ENCODE assay signal across 8 mouse cellular contexts in the genomic region with DNA sequence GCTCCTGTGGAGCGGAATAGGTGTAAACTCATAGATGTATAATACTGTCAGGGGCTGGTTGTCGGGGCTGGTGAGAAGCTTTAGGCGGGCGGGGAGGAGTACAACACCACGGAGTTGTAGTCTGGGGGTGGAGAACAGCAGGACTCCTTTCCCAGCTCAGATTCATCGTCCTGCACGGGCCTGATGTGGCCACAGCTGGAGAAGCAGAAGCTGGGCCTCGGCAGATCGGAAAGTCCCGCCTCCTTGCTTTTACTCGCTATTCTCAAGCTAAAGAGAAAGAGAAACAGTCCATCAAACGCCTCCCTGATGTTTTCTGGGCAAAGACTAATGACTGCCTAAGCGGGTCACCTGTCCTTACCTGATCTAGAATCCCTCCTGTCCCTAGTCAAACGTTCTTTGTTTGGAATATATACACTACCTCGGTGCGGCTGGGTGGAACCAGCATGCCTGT.
DNase-seq lines count a peak whose midpoint lies in the region; ATAC-seq and TF ChIP-seq lines count a peak whose summit lies in the region.

No protein-coding gene starts in this region.

- TF ChIP-seq EP300 in lung, postnatal 0 days (IDR thresholded peaks at IDR 0.05): no peak

- no peaks in the 10 kb centered on the region for H3K36me3 ChIP-seq in lung, postnatal 0 days (ENCODE audit: insufficient read depth, low read length)
- H3K36me3 ChIP-seq in embryonic facial prominence, embryonic 15.5 days: no peaks in the 10 kb centered on the region
- H3K36me3 ChIP-seq in limb, embryonic 13.5 days: no peaks in the 10 kb centered on the region
- no peaks in the 10 kb centered on the region for H3K36me3 ChIP-seq in splenic B cell, adult 2 months (ENCODE audit: control insufficient read depth, insufficient read depth, low read length, poor library complexity, severe bottlenecking)

- 32% methylated on average over 16 of the region's 16 CpGs for WGBS in lung, postnatal 0 days
- WGBS in embryonic facial prominence, embryonic 15.5 days: 19% methylated on average over 16 of the region's 16 CpGs
- WGBS in limb, embryonic 13.5 days: 23% methylated on average over 16 of the region's 16 CpGs

- no peak overlapping the region for H3K4me3 ChIP-seq in lung, postnatal 0 days (ENCODE audit: low read depth, low read length)
- peak overlapping the region; percentile 12; the same call in 1 of the 2 replicates for H3K4me3 ChIP-seq in embryonic facial prominence, embryonic 15.5 days (replicated peaks)
- no peak overlapping the region for H3K4me3 ChIP-seq in limb, embryonic 13.5 days

- no peaks in the 10 kb centered on the region for H3K27me3 ChIP-seq in lung, postnatal 0 days (replicated peaks; ENCODE audit: insufficient read depth, low read length)
- H3K27me3 ChIP-seq in embryonic facial prominence, embryonic 15.5 days: no peaks in the 10 kb centered on the region
- no peaks in the 10 kb centered on the region for H3K27me3 ChIP-seq in limb, embryonic 13.5 days
- no peaks in the 10 kb centered on the region for H3K27me3 ChIP-seq in splenic B cell, adult 2 months (ENCODE audit: control insufficient read depth, insufficient read depth, low read length, poor library complexity, severe bottlenecking)

- no peaks in the 10 kb centered on the region for H3K9me3 ChIP-seq in lung, postnatal 0 days (ENCODE audit: low read length)
- no peaks in the 10 kb centered on the region for H3K9me3 ChIP-seq in embryonic facial prominence, embryonic 15.5 days (replicated peaks)
- no peaks in the 10 kb centered on the region for H3K9me3 ChIP-seq in limb, embryonic 13.5 days

- ATAC-seq in lung, postnatal 0 days: peak; percentile 14; the same call in 1 of the 2 replicates
- ATAC-seq in embryonic facial prominence, embryonic 15.5 days (ENCODE audit: insufficient number of reproducible peaks, low FRiP score, low TSS enrichment, low read depth): 0 out of 2 replicates have a peak, but pooled peaks have one; percentile 29
- no peak for ATAC-seq in limb, embryonic 13.5 days (ENCODE audit: low FRiP score, low read depth)

- peak overlapping the region; percentile 48 for H3K4me2 ChIP-seq in lung, postnatal 0 days (replicated peaks; ENCODE audit: low read depth, low read length)
- peak overlapping the region; percentile 35 for H3K4me2 ChIP-seq in embryonic facial prominence, embryonic 15.5 days (replicated peaks)
- peak overlapping the region; percentile 41 for H3K4me2 ChIP-seq in limb, embryonic 13.5 days (replicated peaks)

- no peak overlapping the region for H3K27ac ChIP-seq in lung, postnatal 0 days (ENCODE audit: low read length)
- H3K27ac ChIP-seq in embryonic facial prominence, embryonic 15.5 days (replicated peaks): no peak overlapping the region
- no peak overlapping the region for H3K27ac ChIP-seq in limb, embryonic 13.5 days

- no peaks in the 10 kb centered on the region for H3K4me1 ChIP-seq in lung, postnatal 0 days (ENCODE audit: insufficient read depth, low read depth, low read length)
- H3K4me1 ChIP-seq in embryonic facial prominence, embryonic 15.5 days: peaks cover 9% of the 10 kb centered on the region; the same call in 1 of the 2 replicates
- H3K4me1 ChIP-seq in limb, embryonic 13.5 days: peaks cover 11% of the 10 kb centered on the region; the same call in 1 of the 2 replicates

- no peak for TF ChIP-seq CTCF in lung, postnatal 0 days (IDR thresholded peaks at IDR 0.05)

- DNase-seq in lung, postnatal 0 days (ENCODE audit: low spot score): no peak
- no peak for DNase-seq in lung, postnatal 4 days
- peak; percentile 66 for DNase-seq in splenic B cell, adult 2 months (ENCODE audit: low read depth, low spot score)
- DNase-seq in left cerebral cortex, adult 8-10 months (ENCODE audit: low spot score in 2 of 2): no peak
- DNase-seq in layer of hippocampus, adult 8-10 months (ENCODE audit: low spot score in 2 of 2): no peak
- no peak for DNase-seq in MN1 (ENCODE audit: low spot score)

- H3K9ac ChIP-seq in lung, postnatal 0 days (replicated peaks; ENCODE audit: low read depth): no peak overlapping the region
- no peak overlapping the region for H3K9ac ChIP-seq in embryonic facial prominence, embryonic 15.5 days
- no peak overlapping the region for H3K9ac ChIP-seq in limb, embryonic 13.5 days
